8 mouse cellular contexts compared by ENCODE assay signal in genomic region chr4:133057389-133058122, GRCm38 (mm10). TPM values are rescaled to one million over a fixed set of nuclear protein-coding genes. Genes with fewer than 3 reads are reported as not detected.
DNase-seq lines count a peak whose midpoint lies in the region; ATAC-seq and TF ChIP-seq lines count a peak whose summit lies in the region.

No protein-coding gene starts in this region.

- H3K4me2 ChIP-seq in heart, embryonic 13.5 days = peak overlapping the region; percentile 63
- peak overlapping the region; percentile 37 for H3K4me2 ChIP-seq in kidney, postnatal 0 days (ENCODE audit: low read length)

- TF ChIP-seq CTCF in left cerebral cortex, adult 2 months (IDR thresholded peaks at IDR 0.05) = no peak
- 0 out of 2 replicates have a peak, but pooled peaks have one; percentile 3 for TF ChIP-seq CTCF in kidney, postnatal 0 days (IDR thresholded peaks at IDR 0.05; ENCODE audit: low read depth)

- peak overlapping the region; percentile 69 for H3K27ac ChIP-seq in left cerebral cortex, adult 2 months
- H3K27ac ChIP-seq in brown adipose tissue, adult 24 weeks (replicated peaks; ENCODE audit: low read depth, low read length) = peak overlapping the region; percentile 89
- peak overlapping the region; percentile 91 for H3K27ac ChIP-seq in heart, embryonic 13.5 days (replicated peaks)
- peak overlapping the region; percentile 90 for H3K27ac ChIP-seq in kidney, postnatal 0 days

- ATAC-seq in heart, embryonic 13.5 days (ENCODE audit: extremely low read depth, insufficient number of reproducible peaks, low FRiP score, low TSS enrichment) = no peak
- ATAC-seq in kidney, postnatal 0 days (replicated peaks; ENCODE audit: low FRiP score, low read depth) = peak; percentile 65
- peak; percentile 50 for ATAC-seq in megakaryocyte, adult 5-6 weeks (ENCODE audit: poor library complexity, severe bottlenecking)

- H3K9ac ChIP-seq in heart, embryonic 13.5 days = peak overlapping the region; percentile 71
- H3K9ac ChIP-seq in kidney, postnatal 0 days (ENCODE audit: low read depth, low read length) = peak overlapping the region; percentile 40; the same call in 1 of the 2 replicates

- H3K36me3 ChIP-seq in heart, embryonic 13.5 days = peaks cover 56% of the 10 kb centered on the region
- H3K36me3 ChIP-seq in kidney, postnatal 0 days (ENCODE audit: insufficient read depth, low read length) = peaks cover 20% of the 10 kb centered on the region

- H3K27me3 ChIP-seq in heart, embryonic 13.5 days (replicated peaks) = no peaks in the 10 kb centered on the region
- no peaks in the 10 kb centered on the region for H3K27me3 ChIP-seq in kidney, postnatal 0 days (ENCODE audit: insufficient read depth, low read length)

- H3K4me1 ChIP-seq in brown adipose tissue, adult 24 weeks (ENCODE audit: control insufficient read depth, insufficient read depth, insufficient read length, low read length) = peaks cover 18% of the 10 kb centered on the region
- peaks cover 82% of the 10 kb centered on the region for H3K4me1 ChIP-seq in heart, embryonic 13.5 days
- H3K4me1 ChIP-seq in kidney, postnatal 0 days (replicated peaks; ENCODE audit: insufficient read depth, low read length) = peaks cover 25% of the 10 kb centered on the region

- intact Hi-C loops in left cerebral cortex, adult 2 months (cut with DNase I) = loop anchor here (5.0 kb wide), 1 partner anchor 115 kb away; no protein-coding TSS in a partner anchor
- intact Hi-C loops in left cerebral cortex, postnatal 36 days (cut with DNase I) = loop anchor here (2.0 kb wide), 1 partner anchor 45 kb away; no protein-coding TSS in a partner anchor

- 7% methylated on average over 7 of the region's 7 CpGs for WGBS in heart, embryonic 13.5 days
- WGBS in kidney, postnatal 0 days = 5% methylated on average over 7 of the region's 7 CpGs

- no peaks in the 10 kb centered on the region for H3K9me3 ChIP-seq in heart, embryonic 13.5 days
- no peaks in the 10 kb centered on the region for H3K9me3 ChIP-seq in kidney, postnatal 0 days (replicated peaks; ENCODE audit: low read length)

- H3K4me3 ChIP-seq in left cerebral cortex, adult 2 months = no peak overlapping the region
- H3K4me3 ChIP-seq in brown adipose tissue, adult 24 weeks (ENCODE audit: insufficient read depth, low read depth, low read length) = peak overlapping the region; percentile 16
- no peak overlapping the region for H3K4me3 ChIP-seq in heart, embryonic 13.5 days
- no peak overlapping the region for H3K4me3 ChIP-seq in kidney, postnatal 0 days (replicated peaks; ENCODE audit: low read depth, low read length)

- DNase-seq in left cerebral cortex, adult 2 months (ENCODE audit: extremely low spot score in 1 of 2, low spot score in 2 of 2) = no peak
- DNase-seq in left cerebral cortex, postnatal 36 days (ENCODE audit: low spot score in 2 of 2) = no peak
- DNase-seq in kidney, postnatal 0 days (ENCODE audit: low spot score) = peak; percentile 85
- peak; percentile 68 for DNase-seq in testis, postnatal 10 days (ENCODE audit: low spot score)
- no peak for DNase-seq in right cerebral cortex, postnatal 4 days

RNA-seq across cellular contexts. Expression of gene Ahdc1, which starts 46.5 kb away (rescaled TPM):
- total RNA-seq in left cerebral cortex, adult 2 months (2021) = 100 to 1,000 TPM; 108 to 132 TPM
- 100 to 1,000 TPM in 1 of 2 experiments, 10 to 100 TPM in 1; 91.3 to 110 TPM for total RNA-seq in left cerebral cortex, postnatal 36 days (2021)
- polyA plus RNA-seq in brown adipose tissue, adult 24 weeks (2012; ENCODE audit: insufficient read depth, insufficient read length, missing spikeins) = 16.4 and 26.1 TPM in 2 replicates
- 6.5 and 6.9 TPM in 2 replicates for polyA plus RNA-seq in heart, embryonic 13.5 days (2015; fragmentation: Nextera tagmentation; extraction: Ambion mirVana)
- 6.4 and 6.7 TPM in 2 replicates for polyA plus RNA-seq in kidney, postnatal 0 days (2015; fragmentation: Nextera tagmentation; extraction: Ambion mirVana)
- total RNA-seq in megakaryocyte, adult 5-6 weeks (2015) = 3.0 and 4.4 TPM in 2 replicates
- total RNA-seq in megakaryocyte, adult 5-6 weeks (2017) = 0.77 and 3.6 TPM in 2 replicates

Comparison
In these comparisons a context has a peak if more than half of its experiments do, and no peak if none do; other contexts are left out.
1. DNase-seq: peak in kidney, postnatal 0 days (single experiment) and testis, postnatal 10 days (single experiment); none in left cerebral cortex, adult 2 months (0 of 2), left cerebral cortex, postnatal 36 days (0 of 2) and right cerebral cortex, postnatal 4 days (single experiment).
2. RNA of gene Ahdc1, which starts 46.5 kb away (total RNA-seq): 108 to 132 TPM in left cerebral cortex, adult 2 months and 91.3 to 110 TPM in left cerebral cortex, postnatal 36 days; 0.77 to 4.4 TPM in megakaryocyte, adult 5-6 weeks; every median in the first group is over 10 times any median in the second.
3. Peak in every context shown above with its lines, with median percentiles within 50 percentile points of each other: H3K27ac ChIP-seq.